Mouse (Mus musculus): Measurements from ENCODE around the gene Stmn3. TPM values are rescaled to one million over a fixed set of nuclear protein-coding genes. Genes with fewer than 3 reads are reported as not detected.
"Not testable (repeated sequence)": the region's sequence is repeated elsewhere in the genome, so short reads cannot be mapped to it uniquely, and the experiment has no call there.

The Stmn3 gene
- polyA plus RNA-seq, 1 experiment from 2014 or later = 426 TPM

DNA sequence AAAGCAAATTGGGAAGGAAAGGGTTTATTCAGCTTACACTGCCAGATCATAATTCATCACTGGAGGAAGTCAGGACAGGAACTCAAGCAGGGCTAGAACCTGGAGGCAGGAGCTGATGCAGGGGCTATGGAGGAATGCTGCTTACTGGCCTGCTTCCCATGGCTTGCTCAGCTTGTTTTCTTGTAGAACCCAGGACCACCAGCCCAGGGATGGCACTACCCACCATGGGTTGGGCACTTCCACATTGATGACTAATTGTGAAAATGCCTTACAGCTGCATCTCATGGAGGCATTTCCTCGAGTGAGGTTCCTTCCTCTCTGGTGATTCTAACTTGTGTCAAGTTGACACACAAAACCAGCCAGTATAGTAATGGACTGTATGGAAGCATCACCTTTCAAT lies 23.4 kb downstream of the Stmn3 start:
- Histone ChIP-seq H3K27me3 (ENCODE audit: control insufficient read depth, insufficient read depth, low read length) (no peaks in the 10 kb centered on the region), H3K4me1 (replicated peaks; ENCODE audit: control insufficient read depth, insufficient read depth, low read length) (no peaks in the 10 kb centered on the region), H3K9ac (ENCODE audit: low read depth, low read length) (no peak overlapping the region), H3K4me2 (replicated peaks; ENCODE audit: low read depth, low read length) (no peak overlapping the region), H3K9me3 (ENCODE audit: control insufficient read depth, low read length) (no peaks in the 10 kb centered on the region), H3K4me3 (ENCODE audit: low read depth, low read length) (no peak overlapping the region), H3K36me3 (ENCODE audit: control insufficient read depth, insufficient read depth, low read length) (no peaks in the 10 kb centered on the region), H3K27ac (ENCODE audit: low read depth, low read length) (no peak overlapping the region)
- DNase-seq (ENCODE audit: low spot score) (no peak), ATAC-seq (ENCODE audit: low FRiP score) (no peak)
- WGBS = 90% methylated on average over 1 of the region's 1 CpGs

DNA sequence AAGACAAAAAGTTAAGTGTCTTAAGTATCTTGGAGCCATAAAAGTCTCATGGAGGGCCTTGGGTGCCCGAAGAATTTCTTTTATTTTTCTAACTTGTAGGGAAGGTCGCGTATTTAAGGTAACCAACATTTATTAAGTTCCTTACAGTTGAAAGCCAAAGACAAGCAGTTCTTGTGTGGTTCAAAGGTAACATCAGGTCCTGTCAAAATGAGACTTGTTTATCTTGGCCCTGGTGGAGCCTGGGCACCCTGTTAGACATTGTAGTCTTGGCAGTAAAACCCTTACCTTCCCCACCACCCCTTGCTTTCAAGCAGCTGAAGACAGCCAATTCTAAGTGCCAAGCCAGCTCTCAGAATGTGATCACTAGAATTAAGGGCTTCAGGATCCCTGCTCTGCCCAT lies 25.6 kb downstream of the Stmn3 start:
- DNase-seq (ENCODE audit: low spot score) (no peak), ATAC-seq (ENCODE audit: low FRiP score) (no peak)
- Histone ChIP-seq H3K4me3 (ENCODE audit: low read depth, low read length) (peak overlapping the region; percentile 66), H3K9me3 (ENCODE audit: control insufficient read depth, low read length) (no peaks in the 10 kb centered on the region), H3K27me3 (ENCODE audit: control insufficient read depth, insufficient read depth, low read length) (no peaks in the 10 kb centered on the region), H3K36me3 (ENCODE audit: control insufficient read depth, insufficient read depth, low read length) (no peaks in the 10 kb centered on the region), H3K9ac (ENCODE audit: low read depth, low read length) (no peak overlapping the region), H3K27ac (ENCODE audit: low read depth, low read length) (no peak overlapping the region), H3K4me1 (replicated peaks; ENCODE audit: control insufficient read depth, insufficient read depth, low read length) (no peaks in the 10 kb centered on the region), H3K4me2 (replicated peaks; ENCODE audit: low read depth, low read length) (peak overlapping the region; percentile 27)
- WGBS = 81% methylated on average over 3 of the region's 3 CpGs

- not testable (repeated sequence) for H3K9me3 ChIP-seq (ENCODE audit: control insufficient read depth, low read length); H3K36me3 ChIP-seq (ENCODE audit: control insufficient read depth, insufficient read depth, low read length); H3K4me1 ChIP-seq (replicated peaks; ENCODE audit: control insufficient read depth, insufficient read depth, low read length); H3K27me3 ChIP-seq (ENCODE audit: control insufficient read depth, insufficient read depth, low read length)
- Histone ChIP-seq H3K4me3 (ENCODE audit: low read depth, low read length) (peak within 1 kb of the TSS; percentile 66), H3K4me2 (replicated peaks; ENCODE audit: low read depth, low read length) (peak within 1 kb of the TSS; percentile 50), H3K27ac (ENCODE audit: low read depth, low read length) (peak within 1 kb of the TSS; percentile 97), H3K9ac (ENCODE audit: low read depth, low read length) (peak within 1 kb of the TSS; percentile 88)
- ATAC-seq (ENCODE audit: low FRiP score) (peak; percentile 96), DNase-seq (ENCODE audit: low spot score) (peak; percentile 97)
- WGBS = under 1% methylated on average over 23 of the region's 38 CpGs
These were observed 26.3 kb downstream of the Stmn3 start, which contains the start of gene Gmeb2 for GRCm38 (mm10) chr2:181287958-181288350. Gmeb2 (minus strand) TSS chr2:181288035.

DNA sequence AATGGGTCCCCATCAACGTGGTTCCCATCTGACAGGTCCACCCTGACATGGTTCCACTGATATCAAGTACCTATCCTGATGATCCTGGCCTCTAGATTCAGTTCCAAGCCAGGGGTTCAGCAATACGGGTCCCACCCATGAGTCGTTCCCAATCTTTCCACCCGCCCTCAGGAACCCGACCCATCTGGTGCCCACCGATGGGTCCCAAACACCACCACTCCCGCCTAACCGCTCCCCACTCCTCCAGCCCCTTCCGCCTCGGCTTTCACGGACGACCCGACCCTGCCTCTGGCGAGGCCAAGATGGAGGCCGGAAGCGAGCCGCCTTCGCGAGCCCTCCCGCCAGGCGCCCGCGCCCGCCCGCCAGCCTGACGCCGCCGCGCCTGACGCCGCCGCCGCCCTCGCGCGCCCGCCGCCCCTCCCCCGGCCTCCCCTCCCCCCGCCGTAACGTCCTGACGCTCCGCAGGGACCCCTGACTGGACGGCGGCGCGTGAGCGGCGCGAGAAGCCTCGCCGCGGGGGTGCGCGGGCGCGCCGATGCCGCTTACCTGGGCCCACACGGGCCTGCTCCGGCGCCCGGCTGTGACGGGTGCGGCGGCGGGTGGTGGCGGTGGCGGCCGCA lies 26.9 kb downstream of the Stmn3 start:
- Histone ChIP-seq H3K9ac (ENCODE audit: low read depth, low read length) (peak overlapping the region; percentile 88), H3K4me3 (ENCODE audit: low read depth, low read length) (peak overlapping the region; percentile 66), H3K36me3 (ENCODE audit: control insufficient read depth, insufficient read depth, low read length) (no peaks in the 10 kb centered on the region), H3K4me1 (replicated peaks; ENCODE audit: control insufficient read depth, insufficient read depth, low read length) (no peaks in the 10 kb centered on the region), H3K27ac (ENCODE audit: low read depth, low read length) (peak overlapping the region; percentile 97), H3K27me3 (ENCODE audit: control insufficient read depth, insufficient read depth, low read length) (no peaks in the 10 kb centered on the region), H3K9me3 (ENCODE audit: control insufficient read depth, low read length) (no peaks in the 10 kb centered on the region), H3K4me2 (replicated peaks; ENCODE audit: low read depth, low read length) (peak overlapping the region; percentile 50)
- peak; percentile 91 for ATAC-seq (ENCODE audit: low FRiP score)
- peak; percentile 87 for DNase-seq (ENCODE audit: low spot score)
- WGBS = 0% methylated on average over 37 of the region's 71 CpGs

DNA sequence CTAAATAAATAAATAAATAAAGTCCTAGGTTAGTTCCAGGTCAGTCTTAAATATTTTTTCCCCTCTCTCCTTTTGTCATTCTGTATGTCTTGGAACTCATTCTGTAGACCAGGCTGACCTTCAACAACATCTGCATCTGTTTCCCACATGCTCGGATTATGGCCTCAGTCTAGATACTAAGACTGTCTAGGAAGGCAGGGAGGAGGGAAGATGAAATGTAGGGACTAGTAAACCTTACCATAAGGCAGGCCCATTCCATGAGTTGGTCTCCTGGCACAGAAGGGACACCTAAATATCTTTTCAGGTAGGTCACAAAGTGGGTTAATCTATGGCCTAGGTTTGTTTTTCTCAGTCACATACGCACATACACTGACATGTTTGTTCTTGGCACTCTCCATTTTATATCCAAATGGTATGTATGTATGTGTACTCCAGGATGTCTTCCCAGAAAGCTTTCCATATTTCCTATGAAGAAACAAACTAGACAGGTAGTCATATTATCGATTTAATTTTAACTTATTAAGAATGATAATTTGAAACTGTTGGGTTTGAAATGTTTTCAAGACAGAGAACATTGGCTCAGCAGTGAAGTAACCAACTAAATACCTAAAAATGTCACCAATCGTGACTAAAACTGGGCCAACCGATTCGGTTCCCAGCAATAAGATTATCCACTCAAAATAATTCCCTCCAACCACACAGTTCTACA lies 27.5 kb downstream of the Stmn3 start:
- Histone ChIP-seq H3K27ac (ENCODE audit: low read depth, low read length) (peak overlapping the region; percentile 97), H3K4me1 (replicated peaks; ENCODE audit: control insufficient read depth, insufficient read depth, low read length) (no peaks in the 10 kb centered on the region), H3K9me3 (ENCODE audit: control insufficient read depth, low read length) (no peaks in the 10 kb centered on the region), H3K4me3 (ENCODE audit: low read depth, low read length) (peak overlapping the region; percentile 66), H3K27me3 (ENCODE audit: control insufficient read depth, insufficient read depth, low read length) (no peaks in the 10 kb centered on the region), H3K4me2 (replicated peaks; ENCODE audit: low read depth, low read length) (peak overlapping the region; percentile 50), H3K9ac (ENCODE audit: low read depth, low read length) (peak overlapping the region; percentile 88), H3K36me3 (ENCODE audit: control insufficient read depth, insufficient read depth, low read length) (no peaks in the 10 kb centered on the region)
- WGBS = 61% methylated on average over 6 of the region's 6 CpGs
- ATAC-seq (ENCODE audit: low FRiP score) = no peak
- DNase-seq (ENCODE audit: low spot score) = no peak

GRCm38 (mm10) chr2:181279968-181280367 lies 34.3 kb downstream of the Stmn3 start:
- DNase-seq (ENCODE audit: low spot score) (no peak), ATAC-seq (ENCODE audit: low FRiP score) (no peak)
- WGBS = 86% methylated on average over 1 of the region's 1 CpGs
- no peaks in the 10 kb centered on the region for H3K4me1 ChIP-seq (replicated peaks; ENCODE audit: control insufficient read depth, insufficient read depth, low read length)
- H3K27ac ChIP-seq (ENCODE audit: low read depth, low read length) = no peak overlapping the region
- no peaks in the 10 kb centered on the region for H3K9me3 ChIP-seq (ENCODE audit: control insufficient read depth, low read length)
- H3K27me3 ChIP-seq (ENCODE audit: control insufficient read depth, insufficient read depth, low read length) = no peaks in the 10 kb centered on the region
- no peak overlapping the region for H3K4me2 ChIP-seq (replicated peaks; ENCODE audit: low read depth, low read length)
- H3K4me3 ChIP-seq (ENCODE audit: low read depth, low read length) = no peak overlapping the region
- H3K36me3 ChIP-seq (ENCODE audit: control insufficient read depth, insufficient read depth, low read length) = no peaks in the 10 kb centered on the region
- H3K9ac ChIP-seq (ENCODE audit: low read depth, low read length) = no peak overlapping the region

- DNase-seq (ENCODE audit: low spot score) (no peak), ATAC-seq (ENCODE audit: low FRiP score) (no peak)
- Histone ChIP-seq H3K4me2 (replicated peaks; ENCODE audit: low read depth, low read length) (no peak overlapping the region), H3K27me3 (ENCODE audit: control insufficient read depth, insufficient read depth, low read length) (no peaks in the 10 kb centered on the region), H3K9ac (ENCODE audit: low read depth, low read length) (no peak overlapping the region), H3K4me1 (replicated peaks; ENCODE audit: control insufficient read depth, insufficient read depth, low read length) (no peaks in the 10 kb centered on the region), H3K27ac (ENCODE audit: low read depth, low read length) (no peak overlapping the region), H3K4me3 (ENCODE audit: low read depth, low read length) (no peak overlapping the region), H3K9me3 (ENCODE audit: control insufficient read depth, low read length) (no peaks in the 10 kb centered on the region), H3K36me3 (ENCODE audit: control insufficient read depth, insufficient read depth, low read length) (no peaks in the 10 kb centered on the region)
- WGBS = 81% methylated on average over 3 of the region's 3 CpGs
These were observed 36.4 kb downstream of the Stmn3 start for GRCm38 (mm10) chr2:181277866-181278265.

GRCm38 (mm10) chr2:181276766-181277165 lies 37.5 kb downstream of the Stmn3 start:
- Histone ChIP-seq H3K27me3 (ENCODE audit: control insufficient read depth, insufficient read depth, low read length) (no peaks in the 10 kb centered on the region), H3K27ac (ENCODE audit: low read depth, low read length) (no peak overlapping the region), H3K36me3 (ENCODE audit: control insufficient read depth, insufficient read depth, low read length) (no peaks in the 10 kb centered on the region), H3K9ac (ENCODE audit: low read depth, low read length) (no peak overlapping the region), H3K4me3 (ENCODE audit: low read depth, low read length) (no peak overlapping the region), H3K4me1 (replicated peaks; ENCODE audit: control insufficient read depth, insufficient read depth, low read length) (no peaks in the 10 kb centered on the region), H3K9me3 (ENCODE audit: control insufficient read depth, low read length) (no peaks in the 10 kb centered on the region), H3K4me2 (replicated peaks; ENCODE audit: low read depth, low read length) (no peak overlapping the region)
- 81% methylated on average over 1 of the region's 1 CpGs for WGBS
- DNase-seq (ENCODE audit: low spot score) = no peak
- no peak for ATAC-seq (ENCODE audit: low FRiP score)

DNA sequence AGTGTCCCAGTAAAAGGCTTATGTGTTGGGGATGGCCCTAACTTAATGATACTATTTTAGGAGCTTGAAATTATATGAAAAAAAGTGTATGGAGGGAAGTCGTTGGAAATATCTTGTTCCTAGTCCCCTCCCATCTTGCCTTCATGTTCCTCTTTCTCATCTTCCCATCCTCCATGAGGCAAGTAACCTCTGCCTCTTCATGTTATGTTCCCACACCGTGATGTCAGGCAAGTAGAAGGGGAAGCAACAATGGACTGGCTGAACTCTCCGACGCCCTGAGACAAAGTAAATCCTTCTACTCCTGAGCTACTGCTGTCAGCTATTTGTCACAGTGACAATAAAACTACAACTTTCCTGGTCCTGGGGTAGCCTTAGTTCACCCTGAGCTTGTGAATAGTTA lies 39.7 kb downstream of the Stmn3 start:
- WGBS = 73% methylated on average over 4 of the region's 4 CpGs

More for the DNA sequence above, 39.7 kb downstream of the Stmn3 start:
- H3K9ac ChIP-seq (ENCODE audit: low read depth, low read length) = no peak overlapping the region
- H3K9me3 ChIP-seq (ENCODE audit: control insufficient read depth, low read length) = no peaks in the 10 kb centered on the region
- no peak overlapping the region for H3K27ac ChIP-seq (ENCODE audit: low read depth, low read length)
- H3K4me2 ChIP-seq (replicated peaks; ENCODE audit: low read depth, low read length) = no peak overlapping the region
- H3K36me3 ChIP-seq (ENCODE audit: control insufficient read depth, insufficient read depth, low read length) = no peaks in the 10 kb centered on the region
- H3K4me1 ChIP-seq (replicated peaks; ENCODE audit: control insufficient read depth, insufficient read depth, low read length) = no peaks in the 10 kb centered on the region
- DNase-seq (ENCODE audit: low spot score) (no peak), ATAC-seq (ENCODE audit: low FRiP score) (no peak)
- H3K4me3 ChIP-seq (ENCODE audit: low read depth, low read length) = no peak overlapping the region
- H3K27me3 ChIP-seq (ENCODE audit: control insufficient read depth, insufficient read depth, low read length) = no peaks in the 10 kb centered on the region

All from hindbrain, embryonic 11.5 days (tissue).